Mouse (Mus musculus): ENCODE measurements around the gene Cd2ap.

Cd2ap gene

DNA sequence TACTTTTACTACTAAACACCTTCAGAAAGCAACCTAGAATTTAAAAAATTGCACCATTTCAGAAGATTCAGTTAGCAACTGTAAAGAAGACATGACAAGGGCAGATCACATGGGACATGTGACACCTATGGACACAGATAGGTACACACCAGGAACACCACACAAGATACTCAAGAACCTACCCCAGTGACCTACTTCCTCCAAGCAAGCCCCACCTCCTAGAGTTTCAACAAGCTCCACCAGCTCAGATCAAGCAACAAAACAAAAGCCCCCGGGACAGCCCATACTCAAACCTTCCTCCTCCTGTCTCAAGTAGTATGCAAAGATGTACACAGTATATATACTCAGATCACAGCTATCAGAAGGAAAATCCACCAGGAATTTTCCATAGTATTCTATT lies 16.1 kb downstream of the Cd2ap start:
- no peak for DNase-seq (ENCODE audit: low spot score in 2 of 2)

GRCm38 (mm10) chr17:42857506-42857905 lies 19.0 kb downstream of the Cd2ap start:
- DNase-seq (ENCODE audit: low spot score in 2 of 2), result no peak

DNA sequence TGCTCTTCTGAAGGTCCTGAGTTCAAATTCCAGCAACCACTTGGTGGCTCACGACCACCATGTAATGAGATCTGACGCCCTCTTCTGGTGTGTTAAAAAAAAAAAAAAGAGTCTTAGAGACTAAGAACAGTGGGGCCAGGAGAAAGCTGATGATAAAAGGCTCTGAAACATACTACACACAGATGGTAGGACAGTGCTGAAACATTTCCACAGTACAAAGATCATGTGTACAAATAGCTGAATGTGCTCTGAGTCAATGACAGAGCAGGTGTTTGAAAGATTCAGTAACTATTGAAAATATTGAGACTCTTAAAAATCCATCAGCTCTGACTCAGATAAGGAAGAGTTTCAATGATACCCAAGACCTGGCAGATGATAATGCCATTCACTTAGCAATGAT lies 29.4 kb downstream of the Cd2ap start:
- DNase-seq (ENCODE audit: low spot score in 2 of 2), result no peak

DNA sequence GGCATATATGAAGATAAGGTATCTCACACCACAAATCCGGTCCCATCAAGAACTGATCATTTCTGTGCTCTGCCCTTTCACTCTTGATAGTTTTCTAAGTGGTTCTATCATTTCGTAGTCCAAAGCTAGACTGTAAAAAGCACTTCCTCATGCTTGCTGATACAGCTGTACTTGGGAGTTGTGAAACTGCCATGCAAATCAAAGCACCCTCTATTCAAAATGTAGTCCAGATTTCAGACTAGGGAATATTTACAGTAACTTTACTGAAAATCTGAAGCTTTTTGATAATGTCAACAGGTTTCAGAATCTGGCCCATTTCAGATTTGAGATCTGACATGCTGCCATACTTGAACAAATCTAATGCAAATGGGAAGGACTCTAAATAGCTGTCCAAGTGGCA lies 39.3 kb downstream of the Cd2ap start:
- DNase-seq (ENCODE audit: low spot score in 2 of 2), result no peak

GRCm38 (mm10) chr17:42822787-42823186 lies 53.7 kb downstream of the Cd2ap start:
- DNase-seq (ENCODE audit: low spot score in 2 of 2), result peak in 1 of 2 experiments; percentile 17

GRCm38 (mm10) chr17:42815374-42815773 lies 61.1 kb downstream of the Cd2ap start:
- DNase-seq (ENCODE audit: low spot score in 2 of 2), result no peak

DNA sequence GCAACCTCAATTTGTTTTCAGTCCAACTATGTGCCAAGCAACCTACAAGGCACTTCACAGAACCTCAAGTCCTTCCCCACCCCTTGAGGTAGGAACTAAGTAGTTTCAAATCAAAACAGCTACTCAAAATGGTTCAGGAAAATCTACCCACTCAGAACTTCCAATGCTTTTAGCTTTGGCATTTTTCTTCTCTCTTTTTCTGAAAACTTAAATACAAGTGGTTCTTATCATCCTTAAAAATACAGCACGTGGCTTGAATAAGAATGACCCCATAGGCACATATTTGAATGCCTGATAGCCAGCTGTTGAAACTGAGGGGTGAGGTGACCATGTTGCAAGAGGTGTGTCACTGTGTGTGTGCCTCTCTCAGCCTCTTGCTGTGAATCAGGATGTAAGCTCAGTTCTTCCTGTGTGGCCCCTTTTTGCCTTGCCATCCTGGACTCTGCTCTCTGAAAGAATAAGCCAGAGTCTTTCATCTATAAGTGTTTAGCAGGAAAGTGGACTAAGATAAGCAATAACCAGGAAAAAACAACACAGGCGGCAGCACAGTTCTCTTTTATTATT lies 84.0 kb downstream of the Cd2ap start:
- DNase-seq (ENCODE audit: low spot score in 2 of 2), result no peak

GRCm38 (mm10) chr17:42790787-42791186 lies 85.7 kb downstream of the Cd2ap start:
- no peak for DNase-seq (ENCODE audit: low spot score in 2 of 2)

DNA sequence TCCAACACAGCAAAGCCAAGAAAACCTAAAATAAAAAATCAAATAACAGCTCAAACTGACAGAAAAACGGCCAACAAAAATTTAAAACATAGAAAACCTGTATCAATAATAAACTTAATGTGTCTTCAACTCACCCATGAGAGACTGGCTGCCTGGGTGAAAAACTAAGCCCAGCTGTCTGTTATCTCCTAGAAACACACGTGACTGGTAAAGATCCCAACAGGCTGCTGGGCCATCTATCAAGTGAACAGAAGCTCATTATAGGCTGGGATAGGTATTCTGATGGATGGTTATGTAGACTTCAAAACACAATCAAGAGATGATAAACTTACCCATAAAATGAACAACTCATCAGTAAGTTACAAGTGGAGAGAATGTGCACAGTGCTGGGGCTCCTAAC lies 86.7 kb downstream of the Cd2ap start:
- no peak for DNase-seq (ENCODE audit: low spot score in 2 of 2)

DNA sequence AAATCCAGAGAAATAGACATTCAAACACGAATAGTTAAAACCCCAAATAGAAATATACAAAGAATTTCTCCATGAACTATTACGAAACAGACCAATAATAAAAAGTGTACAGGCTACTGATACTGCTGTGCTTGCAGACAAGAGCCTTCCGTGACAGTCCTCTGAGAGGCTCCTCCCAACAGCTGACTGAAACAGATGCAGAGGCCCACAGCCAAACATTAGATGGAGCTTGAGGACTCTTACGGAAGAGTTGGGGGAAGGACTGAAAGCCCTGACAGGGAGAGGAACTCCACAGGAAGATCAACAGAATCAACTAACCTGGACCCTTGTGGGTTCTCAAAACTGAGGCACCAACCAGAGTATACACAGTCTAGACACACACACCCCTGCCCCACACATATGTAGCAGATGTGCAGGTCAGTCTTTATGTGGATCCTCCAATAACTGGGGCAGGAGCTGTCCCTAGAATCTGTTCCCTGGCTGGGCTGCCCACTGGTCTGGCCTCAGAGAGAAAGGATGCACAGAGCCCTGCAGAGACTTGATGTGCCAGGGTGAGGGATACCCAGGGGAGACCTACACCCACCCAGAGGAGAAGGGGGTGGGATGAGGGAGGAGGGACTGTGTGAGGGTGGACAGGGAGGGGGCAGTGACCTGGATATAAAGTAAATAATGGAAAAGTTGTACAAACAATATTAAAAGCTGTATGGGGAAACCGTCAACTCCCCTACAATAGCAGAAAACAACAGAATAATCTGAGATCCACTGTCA lies 87.6 kb downstream of the Cd2ap start:
- DNase-seq (ENCODE audit: low spot score in 2 of 2), result no peak

DNA sequence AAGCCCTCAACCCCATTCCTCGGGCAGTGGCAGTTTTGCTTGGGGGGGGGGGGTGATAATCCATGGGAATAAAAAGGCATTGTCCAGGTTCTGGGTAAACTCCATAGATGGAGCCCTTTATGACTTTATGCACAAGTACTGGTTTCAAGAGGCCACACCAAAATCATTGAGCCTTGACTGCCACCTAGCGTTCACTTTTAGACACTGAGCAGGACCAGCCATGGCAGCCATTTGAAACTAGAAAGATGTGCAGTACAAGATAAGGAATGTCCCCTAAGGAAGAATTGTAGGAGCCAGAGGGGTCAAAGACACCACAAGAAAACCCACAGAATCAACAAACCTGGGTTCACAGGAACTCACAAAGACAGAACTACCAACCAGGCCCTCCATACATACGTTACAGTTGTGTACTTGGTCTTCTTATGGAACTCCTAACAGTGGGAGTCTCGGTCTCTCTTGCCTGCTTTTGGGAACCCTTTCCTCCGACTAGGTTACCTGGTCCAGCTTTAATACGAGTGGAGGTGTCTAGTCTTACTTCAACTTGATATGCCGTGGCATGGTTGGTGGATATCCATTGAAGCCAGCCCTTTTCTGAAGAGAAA lies 94.2 kb downstream of the Cd2ap start:
- peak in 1 of 2 experiments; percentile 61 for DNase-seq (ENCODE audit: low spot score in 2 of 2)

DNA sequence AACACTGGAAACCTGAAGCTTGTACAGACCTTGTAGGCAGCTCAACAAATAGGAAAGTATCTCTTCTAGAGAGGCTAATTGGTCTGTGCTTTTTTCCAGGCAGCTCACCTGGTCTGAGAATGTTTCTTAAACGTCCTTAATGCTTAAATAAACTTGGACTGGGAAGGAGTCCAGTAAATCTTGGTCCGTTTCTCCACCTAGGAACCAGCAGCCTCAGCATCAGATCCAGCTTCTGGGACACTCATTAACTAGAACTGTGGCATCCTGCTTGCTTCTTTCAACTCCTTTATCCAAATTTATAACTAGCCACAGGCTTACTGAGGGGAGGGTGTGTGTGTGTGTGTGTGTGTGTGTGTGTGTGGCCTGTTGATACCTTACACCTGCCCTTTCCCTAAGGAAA lies 122.7 kb downstream of the Cd2ap start:
- DNase-seq (ENCODE audit: low spot score in 2 of 2), result no peak

GRCm38 (mm10) chr17:42752173-42752572 lies 124.3 kb downstream of the Cd2ap start:
- DNase-seq (ENCODE audit: low spot score in 2 of 2), result no peak

- DNase-seq (ENCODE audit: low spot score in 2 of 2), result no peak
These were observed 130.6 kb downstream of the Cd2ap start for GRCm38 (mm10) chr17:42745657-42746420.

Measured in frontal cortex, postnatal 10 days (tissue).